Mouse (Mus musculus): ENCODE results near the gene Gm10553.
"Not testable (repeated sequence)": the region's sequence is repeated elsewhere in the genome, so short reads cannot be mapped to it uniquely, and the experiment has no call there.

GRCm38 (mm10) chr1:85114666-85115402 lies 14.9 kb downstream of the Gm10553 start:
- not testable (repeated sequence) for TF ChIP-seq POLR2A (IDR thresholded peaks at IDR 0.05; ENCODE audit: borderline replicate concordance, extremely low read depth, insufficient read depth, insufficient read length, poor library complexity, severe bottlenecking); CTCF (IDR thresholded peaks at IDR 0.05; ENCODE audit: borderline replicate concordance, extremely low read depth, insufficient read depth, insufficient read length)

All from brain, embryonic 14.5 days (tissue).